Mouse (Mus musculus): ENCODE data around the gene Csde1. TPM values are rescaled to one million over a fixed set of nuclear protein-coding genes. Genes with fewer than 3 reads are reported as not detected.

The Csde1 gene
- polyA plus RNA-seq (2012; ENCODE audit: low replicate concordance) = 6.7 and 17.6 TPM in 2 replicates

DNA sequence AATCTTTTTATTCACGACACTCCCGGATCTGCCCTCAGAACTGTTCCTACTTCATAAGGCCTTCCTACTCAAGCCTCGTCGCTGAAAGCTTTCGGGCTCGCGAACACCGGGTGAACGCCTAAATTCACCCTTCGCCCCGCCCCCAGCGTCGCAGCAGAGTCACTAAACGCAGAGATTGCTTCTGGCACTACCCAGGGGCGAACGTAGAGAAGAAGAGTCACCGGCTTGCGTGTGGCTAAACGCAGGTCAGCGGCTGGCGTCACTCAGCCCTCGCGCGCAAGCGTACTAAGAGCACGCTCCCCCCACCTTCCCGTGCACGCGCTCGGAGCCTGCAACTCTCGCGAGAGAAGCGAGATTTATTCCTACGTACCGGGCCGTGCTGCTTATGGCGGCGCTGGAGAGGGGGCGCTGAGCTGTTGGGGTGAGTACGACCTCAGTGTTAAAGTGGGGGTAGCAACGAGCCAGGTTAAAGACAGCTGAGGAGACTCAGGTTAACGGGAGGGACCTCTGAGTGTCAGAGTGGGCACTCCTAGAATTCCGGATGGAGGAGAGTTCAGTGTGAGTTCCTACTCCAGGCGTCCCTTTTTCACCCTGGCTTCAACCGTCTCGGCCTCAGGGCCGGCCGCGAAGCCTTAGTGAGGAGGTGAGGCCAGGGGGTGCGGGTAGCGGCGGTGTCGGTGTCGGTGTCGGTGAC is at the start of gene Csde1:
Csde1 (plus strand) TSS at position 178 of the 694 bp plus-strand sequence.

DNA sequence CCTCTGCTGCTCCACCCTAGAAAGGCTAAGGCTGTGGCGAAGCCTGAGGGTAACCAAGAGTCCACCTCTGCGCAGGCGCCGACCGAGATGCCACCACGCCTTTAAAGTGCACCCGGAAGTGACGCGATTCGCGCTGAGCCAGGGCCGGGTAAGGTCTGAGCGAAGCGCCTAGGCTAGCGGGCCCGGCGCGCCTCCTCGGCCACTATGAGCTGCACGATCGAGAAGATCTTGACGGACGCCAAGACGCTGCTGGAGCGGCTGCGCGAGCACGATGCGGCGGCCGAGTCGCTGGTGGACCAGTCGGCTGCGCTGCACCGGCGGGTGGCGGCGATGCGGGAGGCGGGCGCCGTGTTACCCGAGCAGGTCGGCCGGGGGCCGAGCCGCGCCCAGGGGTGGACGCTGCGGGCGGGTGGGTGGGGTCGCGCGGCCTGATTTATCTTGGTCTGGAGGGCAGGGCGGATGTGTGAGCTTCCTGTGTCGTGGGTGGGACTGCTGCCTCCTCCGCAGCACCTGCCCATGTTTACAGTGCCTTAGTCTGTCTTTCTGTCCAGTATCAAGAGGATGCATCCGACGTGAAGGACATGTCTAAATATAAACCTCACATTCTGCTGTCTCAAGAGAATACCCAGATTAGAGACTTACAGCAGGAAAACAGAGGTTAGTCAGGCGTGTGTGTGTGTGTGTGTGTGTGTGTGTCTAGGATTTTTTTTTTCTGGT is 24.5 kb upstream of the Csde1 start, which contains the start of gene Sike1:
Sike1 (plus strand) TSS at position 104 of the 717 bp plus-strand sequence.

DNA sequence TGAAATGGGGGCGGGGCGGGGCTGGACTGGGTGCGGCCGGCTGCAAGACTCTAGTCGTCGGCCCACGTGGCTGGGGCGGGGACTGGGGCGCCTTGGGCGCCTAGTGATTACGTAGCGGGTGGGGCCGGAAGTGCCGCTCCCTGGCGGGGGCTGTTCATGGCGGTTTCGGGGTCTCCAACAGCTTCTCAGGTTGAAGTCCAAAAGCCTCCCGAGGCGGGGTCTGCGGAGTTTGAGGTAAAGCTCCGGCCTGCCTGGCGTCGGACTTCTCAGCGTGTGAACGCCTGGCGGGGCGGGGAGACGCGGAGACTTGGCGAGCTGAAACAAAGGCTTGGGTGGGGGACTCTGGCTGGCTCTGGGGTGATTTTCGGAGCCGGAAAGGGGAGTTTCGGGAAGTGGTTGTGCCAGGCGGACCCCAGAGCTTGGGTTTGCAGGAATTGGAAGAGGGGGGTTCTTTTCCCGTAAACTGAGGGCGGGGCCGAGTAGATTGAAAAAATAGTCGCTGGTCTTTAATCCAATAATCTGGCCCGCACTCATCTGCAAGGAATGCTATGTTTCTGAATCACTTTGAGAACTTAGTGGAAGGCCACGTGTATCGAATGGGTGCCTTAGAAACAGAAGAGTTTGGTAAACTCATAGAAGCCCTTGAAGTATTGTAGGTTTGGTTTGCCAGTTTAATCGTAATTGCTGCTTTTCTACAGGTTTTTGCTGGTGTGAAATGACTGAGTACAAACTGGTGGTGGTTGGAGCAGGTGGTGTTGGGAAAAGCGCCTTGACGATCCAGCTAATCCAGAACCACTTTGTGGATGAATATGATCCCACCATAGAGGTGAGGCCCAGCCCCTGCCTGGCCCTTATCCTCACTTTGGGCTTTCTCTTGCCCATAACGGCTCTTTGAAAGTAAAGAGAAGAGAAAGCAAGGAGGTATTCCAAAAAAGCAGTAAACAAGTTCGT is 38.3 kb downstream of the Csde1 start, which contains the start of gene Nras:
Nras (plus strand) TSS at position 79 of the 951 bp plus-strand sequence.

DNA sequence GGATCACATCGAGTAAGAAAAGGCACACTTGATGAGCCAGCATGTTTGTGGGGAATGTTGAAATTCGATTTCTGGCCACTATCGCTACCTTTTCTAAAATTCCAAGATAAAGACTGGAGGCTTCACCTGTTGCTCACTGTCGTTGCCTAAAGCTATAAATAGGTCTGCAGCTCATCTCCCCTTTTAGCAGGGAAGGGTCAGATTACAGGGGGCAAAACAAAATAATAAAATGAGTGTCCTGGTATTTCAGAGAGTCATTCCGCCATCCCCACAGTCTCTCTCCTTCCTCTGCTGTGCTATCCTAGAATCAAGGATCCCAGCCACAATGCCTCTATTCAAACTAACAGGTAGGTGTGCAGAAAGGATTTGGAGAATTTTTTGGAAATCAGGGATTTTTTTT is 53.5 kb downstream of the Csde1 start, which contains the start of gene Ampd1:
Ampd1 (plus strand) TSS at position 244 of the 400 bp plus-strand sequence.

DNA sequence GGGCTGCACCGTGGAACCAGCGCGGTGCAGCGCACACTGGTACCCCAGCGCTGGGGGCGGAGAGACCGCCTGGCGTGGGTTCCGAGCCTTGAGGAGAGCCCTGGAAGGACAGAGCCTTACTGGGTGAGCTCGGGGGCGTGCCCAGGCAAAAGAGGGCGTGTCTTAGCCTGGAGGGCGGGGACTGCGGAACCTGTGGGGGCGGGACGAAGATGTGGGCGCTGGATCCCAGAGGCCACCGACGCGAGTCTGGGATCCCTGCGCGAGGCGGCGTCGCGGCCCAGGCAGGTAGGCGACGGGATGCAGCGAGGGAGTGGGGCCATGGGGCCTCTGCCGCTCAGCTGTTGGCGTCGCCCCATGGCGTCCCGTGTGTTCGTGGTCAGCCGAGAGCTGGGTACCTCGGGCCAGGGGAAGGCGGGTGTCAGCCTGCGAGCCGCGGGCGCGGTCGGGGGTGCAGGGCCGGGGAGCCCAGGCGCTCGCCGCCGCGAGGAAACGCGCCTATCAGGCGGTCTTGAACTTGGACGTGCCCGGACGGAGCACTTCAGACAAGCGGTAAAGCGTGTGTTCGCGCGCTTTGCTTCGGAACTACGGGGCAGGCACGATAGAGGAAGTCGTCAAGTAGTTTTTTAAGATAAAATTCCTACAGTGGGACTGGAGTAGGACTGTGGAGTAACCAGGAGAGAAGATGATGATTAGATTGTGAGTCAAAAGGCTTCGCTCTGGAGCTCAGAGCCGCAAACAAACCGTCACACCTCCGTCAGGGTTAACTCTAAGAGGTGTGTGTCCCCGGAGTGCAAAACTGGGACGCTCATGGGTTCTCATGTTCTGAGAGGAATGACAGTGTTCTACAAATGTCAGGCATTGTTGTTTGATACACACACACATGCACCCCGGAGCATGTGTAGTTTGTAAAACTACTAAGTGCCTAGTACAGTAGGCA is 82.5 kb downstream of the Csde1 start, which contains the start of gene Dennd2c:
Dennd2c (plus strand) TSS at position 151 of the 937 bp plus-strand sequence.

Other genes with a start within 250 kb of the Csde1 start
- not detected in 2 replicates for gene Tshb, start 237.7 kb upstream of the Csde1 start, polyA plus RNA-seq (2012; ENCODE audit: low replicate concordance)
- not detected in 2 replicates for gene Sycp1, start 84.3 kb upstream of the Csde1 start, polyA plus RNA-seq (2012; ENCODE audit: low replicate concordance)
- not detected in 2 replicates for gene Nr1h5, start 56.3 kb upstream of the Csde1 start, polyA plus RNA-seq (2012; ENCODE audit: low replicate concordance)
- 9.1 and 13.3 TPM in 2 replicates for gene Sike1, start 24.7 kb upstream of the Csde1 start, polyA plus RNA-seq (2012; ENCODE audit: low replicate concordance)
- gene Nras, start 37.9 kb downstream of the Csde1 start, polyA plus RNA-seq (2012; ENCODE audit: low replicate concordance) = 4.2 and 4.6 TPM in 2 replicates
- gene Ampd1, start 53.6 kb downstream of the Csde1 start, polyA plus RNA-seq (2012; ENCODE audit: low replicate concordance) = 0.05 and 0.44 TPM in 2 replicates
- 0.03 and 0.59 TPM in 2 replicates for gene Dennd2c, start 82.2 kb downstream of the Csde1 start, polyA plus RNA-seq (2012; ENCODE audit: low replicate concordance)
- gene Bcas2, start 151.2 kb downstream of the Csde1 start, polyA plus RNA-seq (2012; ENCODE audit: low replicate concordance) = 48.3 and 91.5 TPM in 2 replicates

All from hematopoietic multipotent progenitor cell, adult 10-12 weeks (in vitro differentiated cells).